Mouse (Mus musculus) lung, adult 2 months (tissue): ENCODE results near the gene Nipal3.

Experiments
- CTCF ChIP-seq: fragments of 200-500 bp; IDR thresholded peaks from 2 replicates; pipeline ENCODE4 v1.5.1; 2011; ENCODE audit warnings: mild to moderate bottlenecking, low read length, control low read depth; ENCODE audit not compliant: insufficient read depth
- POLR2A ChIP-seq: fragments of 200-500 bp; IDR thresholded peaks from 2 replicates; pipeline ENCODE4 v1.6.1; 2011; ENCODE audit warnings: low read depth, mild to moderate bottlenecking, control low read depth, low read length, borderline replicate concordance; ENCODE audit errors: extremely low read depth

- TF ChIP-seq CTCF: no peak
- no peak for TF ChIP-seq POLR2A
These were observed 89.9 kb downstream of the Nipal3 start for GRCm38 (mm10) chr4:135404916-135405315.
